Mouse (Mus musculus): Measurements from ENCODE around the gene Fgf15. TPM values are rescaled to one million over a fixed set of nuclear protein-coding genes. Genes with fewer than 3 reads are reported as not detected.

Gene Fgf15
- 0.20 TPM in 1 of 2 replicates, not detected in the other for polyA plus RNA-seq (2015; fragmentation: Nextera tagmentation; extraction: Ambion mirVana)

- Histone ChIP-seq H3K27me3 (ENCODE audit: control insufficient read depth, insufficient read depth, low read length) (peaks cover 63% of the 10 kb centered on the region), H3K4me1 (ENCODE audit: control insufficient read depth, insufficient read depth, low read length) (peaks cover 23% of the 10 kb centered on the region), H3K27ac (ENCODE audit: low read length) (no peak within 1 kb of the TSS), H3K4me2 (ENCODE audit: low read depth, low read length) (peak within 1 kb of the TSS; percentile 92), H3K9me3 (replicated peaks; ENCODE audit: control insufficient read depth, low read length) (no peaks in the 10 kb centered on the region), H3K9ac (ENCODE audit: low read length) (peak within 1 kb of the TSS; percentile 60), H3K36me3 (ENCODE audit: control insufficient read depth, insufficient read depth) (no peaks in the 10 kb centered on the region), H3K4me3 (ENCODE audit: low read length) (peak within 1 kb of the TSS; percentile 60)
- under 1% methylated on average over 65 of the region's 65 CpGs for WGBS
- ATAC-seq (replicated peaks; ENCODE audit: extremely low read depth, insufficient read depth, low FRiP score) = no peak; the same call in 1 of the 2 replicates
Measured at GRCm38 (mm10) chr7:144896294-144897218, at the start of gene Fgf15. Fgf15 (plus strand) TSS chr7:144896531.

- no peak within 1 kb of the TSS for H3K4me2 ChIP-seq (ENCODE audit: low read depth, low read length)
- H3K4me3 ChIP-seq (ENCODE audit: low read length) = no peak within 1 kb of the TSS
- no peaks in the 10 kb centered on the region for H3K36me3 ChIP-seq (ENCODE audit: control insufficient read depth, insufficient read depth)
- no peaks in the 10 kb centered on the region for H3K4me1 ChIP-seq (ENCODE audit: control insufficient read depth, insufficient read depth, low read length)
- no peak within 1 kb of the TSS for H3K9ac ChIP-seq (ENCODE audit: low read length)
- H3K27me3 ChIP-seq (ENCODE audit: control insufficient read depth, insufficient read depth, low read length) = peaks cover 30% of the 10 kb centered on the region
- no peak for ATAC-seq (replicated peaks; ENCODE audit: extremely low read depth, insufficient read depth, low FRiP score)
- H3K27ac ChIP-seq (ENCODE audit: low read length) = no peak within 1 kb of the TSS
- H3K9me3 ChIP-seq (replicated peaks; ENCODE audit: control insufficient read depth, low read length) = no peaks in the 10 kb centered on the region
Measured at GRCm38 (mm10) chr7:144847067-144847466, 49.3 kb upstream of the Fgf15 start, which contains the start of gene Fgf4. Fgf4 (plus strand) TSS chr7:144847367.

- Histone ChIP-seq H3K4me3 (ENCODE audit: low read length) (no peak overlapping the region), H3K4me2 (ENCODE audit: low read depth, low read length) (no peak overlapping the region), H3K27me3 (ENCODE audit: control insufficient read depth, insufficient read depth, low read length) (peaks cover 10% of the 10 kb centered on the region), H3K4me1 (ENCODE audit: control insufficient read depth, insufficient read depth, low read length) (no peaks in the 10 kb centered on the region), H3K36me3 (ENCODE audit: control insufficient read depth, insufficient read depth) (no peaks in the 10 kb centered on the region), H3K27ac (ENCODE audit: low read length) (no peak overlapping the region), H3K9ac (ENCODE audit: low read length) (no peak overlapping the region), H3K9me3 (replicated peaks; ENCODE audit: control insufficient read depth, low read length) (no peaks in the 10 kb centered on the region)
- ATAC-seq (replicated peaks; ENCODE audit: extremely low read depth, insufficient read depth, low FRiP score) = no peak
- WGBS = 54% methylated on average over 3 of the region's 3 CpGs
Measured at GRCm38 (mm10) chr7:144851321-144851720, 45.0 kb upstream of the Fgf15 start.

GRCm38 (mm10) chr7:144854966-144855365 is 41.4 kb upstream of the Fgf15 start:
- Histone ChIP-seq H3K4me3 (ENCODE audit: low read length) (no peak overlapping the region), H3K9ac (ENCODE audit: low read length) (no peak overlapping the region), H3K27me3 (ENCODE audit: control insufficient read depth, insufficient read depth, low read length) (peaks cover 15% of the 10 kb centered on the region), H3K4me2 (ENCODE audit: low read depth, low read length) (no peak overlapping the region), H3K4me1 (ENCODE audit: control insufficient read depth, insufficient read depth, low read length) (no peaks in the 10 kb centered on the region), H3K9me3 (replicated peaks; ENCODE audit: control insufficient read depth, low read length) (no peaks in the 10 kb centered on the region), H3K36me3 (ENCODE audit: control insufficient read depth, insufficient read depth) (no peaks in the 10 kb centered on the region), H3K27ac (ENCODE audit: low read length) (no peak overlapping the region)
- WGBS = 43% methylated on average over 3 of the region's 3 CpGs
- ATAC-seq (replicated peaks; ENCODE audit: extremely low read depth, insufficient read depth, low FRiP score) = no peak

- no peak for ATAC-seq (replicated peaks; ENCODE audit: extremely low read depth, insufficient read depth, low FRiP score)
- peaks cover 37% of the 10 kb centered on the region for H3K27me3 ChIP-seq (ENCODE audit: control insufficient read depth, insufficient read depth, low read length)
- no peak overlapping the region for H3K4me2 ChIP-seq (ENCODE audit: low read depth, low read length)
Measured at GRCm38 (mm10) chr7:144857158-144857557, 39.2 kb upstream of the Fgf15 start.

GRCm38 (mm10) chr7:144857826-144858342 is 38.4 kb upstream of the Fgf15 start:
- Histone ChIP-seq H3K27ac (ENCODE audit: low read length) (no peak overlapping the region), H3K27me3 (ENCODE audit: control insufficient read depth, insufficient read depth, low read length) (peaks cover 43% of the 10 kb centered on the region), H3K4me1 (ENCODE audit: control insufficient read depth, insufficient read depth, low read length) (peaks cover 6% of the 10 kb centered on the region; the same call in 1 of the 2 replicates), H3K4me3 (ENCODE audit: low read length) (no peak overlapping the region), H3K4me2 (ENCODE audit: low read depth, low read length) (no peak overlapping the region), H3K36me3 (ENCODE audit: control insufficient read depth, insufficient read depth) (no peaks in the 10 kb centered on the region), H3K9ac (ENCODE audit: low read length) (no peak overlapping the region), H3K9me3 (replicated peaks; ENCODE audit: control insufficient read depth, low read length) (no peaks in the 10 kb centered on the region)
- WGBS = 71% methylated on average over 3 of the region's 3 CpGs
- no peak for ATAC-seq (replicated peaks; ENCODE audit: extremely low read depth, insufficient read depth, low FRiP score)

More at GRCm38 (mm10) chr7:144857158-144857557, 39.2 kb upstream of the Fgf15 start:
- no peaks in the 10 kb centered on the region for H3K9me3 ChIP-seq (replicated peaks; ENCODE audit: control insufficient read depth, low read length)
- no peak overlapping the region for H3K4me3 ChIP-seq (ENCODE audit: low read length)
- H3K4me1 ChIP-seq (ENCODE audit: control insufficient read depth, insufficient read depth, low read length) = peaks cover 6% of the 10 kb centered on the region; the same call in 1 of the 2 replicates
- H3K9ac ChIP-seq (ENCODE audit: low read length) = no peak overlapping the region
- H3K36me3 ChIP-seq (ENCODE audit: control insufficient read depth, insufficient read depth) = no peaks in the 10 kb centered on the region
- 79% methylated on average over 7 of the region's 7 CpGs for WGBS
- H3K27ac ChIP-seq (ENCODE audit: low read length) = no peak overlapping the region

GRCm38 (mm10) chr7:144858702-144859101 is 37.6 kb upstream of the Fgf15 start:
- Histone ChIP-seq H3K4me2 (ENCODE audit: low read depth, low read length) (no peak overlapping the region), H3K4me1 (ENCODE audit: control insufficient read depth, insufficient read depth, low read length) (peaks cover 6% of the 10 kb centered on the region; the same call in 1 of the 2 replicates), H3K27me3 (ENCODE audit: control insufficient read depth, insufficient read depth, low read length) (peaks cover 52% of the 10 kb centered on the region), H3K27ac (ENCODE audit: low read length) (no peak overlapping the region), H3K36me3 (ENCODE audit: control insufficient read depth, insufficient read depth) (no peaks in the 10 kb centered on the region), H3K9ac (ENCODE audit: low read length) (no peak overlapping the region), H3K4me3 (ENCODE audit: low read length) (no peak overlapping the region), H3K9me3 (replicated peaks; ENCODE audit: control insufficient read depth, low read length) (no peaks in the 10 kb centered on the region)
- 83% methylated on average over 1 of the region's 1 CpGs for WGBS
- ATAC-seq (replicated peaks; ENCODE audit: extremely low read depth, insufficient read depth, low FRiP score) = no peak

GRCm38 (mm10) chr7:144861056-144861768 is 35.1 kb upstream of the Fgf15 start:
- WGBS = under 1% methylated on average over 69 of the region's 72 CpGs
- H3K27ac ChIP-seq (ENCODE audit: low read length) = no peak overlapping the region
- H3K27me3 ChIP-seq (ENCODE audit: control insufficient read depth, insufficient read depth, low read length) = peaks cover 72% of the 10 kb centered on the region
- H3K4me1 ChIP-seq (ENCODE audit: control insufficient read depth, insufficient read depth, low read length) = peaks cover 6% of the 10 kb centered on the region; the same call in 1 of the 2 replicates
- no peaks in the 10 kb centered on the region for H3K9me3 ChIP-seq (replicated peaks; ENCODE audit: control insufficient read depth, low read length)
- H3K4me3 ChIP-seq (ENCODE audit: low read length) = peak overlapping the region; percentile 26
- no peak overlapping the region for H3K9ac ChIP-seq (ENCODE audit: low read length)
- no peaks in the 10 kb centered on the region for H3K36me3 ChIP-seq (ENCODE audit: control insufficient read depth, insufficient read depth)
- ATAC-seq (replicated peaks; ENCODE audit: extremely low read depth, insufficient read depth, low FRiP score) = no peak
- peak overlapping the region; percentile 43 for H3K4me2 ChIP-seq (ENCODE audit: low read depth, low read length)
